ENCODE assay signal across 8 mouse cellular contexts in genomic region chr5:137631591-137631990, GRCm38 (mm10). TPM values are rescaled to one million over a fixed set of nuclear protein-coding genes. Genes with fewer than 3 reads are reported as not detected.
DNase-seq lines count a peak whose midpoint lies in the region; ATAC-seq and TF ChIP-seq lines count a peak whose summit lies in the region.

No protein-coding gene starts in this region.

- DNase-seq in kidney, adult 2 months, result no peak
- no peak for DNase-seq in kidney, postnatal 10 days
- DNase-seq in ES-E14 (ENCODE audit: low read depth, low spot score), result no peak
- no peak for DNase-seq in hindbrain, embryonic 11.5 days (ENCODE audit: low spot score)
- no peak for DNase-seq in thymus, postnatal 4 days
- no peak for DNase-seq in urinary bladder, postnatal 36 days (ENCODE audit: low spot score in 2 of 2)
- no peak for DNase-seq in urinary bladder, adult 18-20 months (ENCODE audit: low spot score in 2 of 2)

- peak overlapping the region; percentile 50; the same call in 1 of the 2 replicates for H3K9ac ChIP-seq in ES-E14 (ENCODE audit: insufficient read depth, low read depth, low read length, poor library complexity, severe bottlenecking)
- no peak overlapping the region; the same call in 1 of the 2 replicates for H3K9ac ChIP-seq in hindbrain, embryonic 11.5 days (ENCODE audit: low read depth, low read length)

- H3K4me2 ChIP-seq in hindbrain, embryonic 11.5 days (replicated peaks; ENCODE audit: low read depth, low read length), result peak overlapping the region; percentile 80; the same call in 1 of the 2 replicates

- no peak for TF ChIP-seq CTCF in kidney, adult 2 months (conservative IDR thresholded peaks at IDR 0.05; ENCODE audit: insufficient read depth, insufficient read length, low read depth, low read length)

- peak overlapping the region; percentile 40 for H3K4me3 ChIP-seq in kidney, adult 2 months (ENCODE audit: insufficient read depth, low read depth, low read length)
- H3K4me3 ChIP-seq in ES-E14 (ENCODE audit: insufficient read depth in 1 of 2, low read depth in 1 of 2, low read length in 2 of 2, poor library complexity in 1 of 2, severe bottlenecking in 1 of 2), result peak overlapping the region; percentile 97 to 99; a peak in 3 of 4 replicates
- no peak overlapping the region for H3K4me3 ChIP-seq in hindbrain, embryonic 11.5 days (ENCODE audit: low read depth, low read length)
- H3K4me3 ChIP-seq in macrophage (ENCODE audit: inconsistent target), result peak overlapping the region; percentile 98

- TF ChIP-seq POLR2A in kidney, adult 2 months (IDR thresholded peaks at IDR 0.05; ENCODE audit: low read depth, low read length), result no peak

- no peaks in the 10 kb centered on the region for H3K27me3 ChIP-seq in kidney, adult 2 months (replicated peaks; ENCODE audit: control insufficient read depth, insufficient read depth, low read length)
- no peaks in the 10 kb centered on the region for H3K27me3 ChIP-seq in hindbrain, embryonic 11.5 days (ENCODE audit: control insufficient read depth, insufficient read depth, low read length)

- no peaks in the 10 kb centered on the region for H3K36me3 ChIP-seq in kidney, adult 2 months (ENCODE audit: control insufficient read depth, insufficient read depth, low read length)
- peaks cover 21% of the 10 kb centered on the region for H3K36me3 ChIP-seq in ES-E14 (ENCODE audit: control insufficient read depth, insufficient read depth, low read length, poor library complexity, severe bottlenecking)
- peaks cover 2% of the 10 kb centered on the region for H3K36me3 ChIP-seq in hindbrain, embryonic 11.5 days (ENCODE audit: control insufficient read depth, insufficient read depth, low read length)
- H3K36me3 ChIP-seq in macrophage (ENCODE audit: inconsistent target), result peaks cover 33% of the 10 kb centered on the region

- H3K79me2 ChIP-seq in macrophage (ENCODE audit: inconsistent target), result peaks cover 68% of the 10 kb centered on the region

- 46% methylated on average over 4 of the region's 4 CpGs for WGBS in kidney, adult 2 months
- WGBS in hindbrain, embryonic 11.5 days, result 67% methylated on average over 4 of the region's 4 CpGs
- WGBS in macrophage (ENCODE audit: missing documents), result 0% methylated on average over 4 of the region's 4 CpGs

- H3K27ac ChIP-seq in kidney, adult 2 months (ENCODE audit: insufficient read depth, low read depth, low read length), result peak overlapping the region; percentile 93
- H3K27ac ChIP-seq in ES-E14 (ENCODE audit: insufficient read depth, low read depth, low read length, poor library complexity, severe bottlenecking), result peak overlapping the region; percentile 86
- H3K27ac ChIP-seq in hindbrain, embryonic 11.5 days (ENCODE audit: low read depth, low read length), result peak overlapping the region; percentile 60; the same call in 1 of the 2 replicates
- peak overlapping the region; percentile 100 for H3K27ac ChIP-seq in macrophage

- peaks cover 18% of the 10 kb centered on the region for H3K4me1 ChIP-seq in kidney, adult 2 months (ENCODE audit: control insufficient read depth, insufficient read depth, low read length)
- peaks cover 2 to 23% of the 10 kb centered on the region in 2 experiments; a peak in 3 of 4 replicates for H3K4me1 ChIP-seq in ES-E14 (ENCODE audit: control insufficient read depth in 2 of 2, insufficient read depth in 2 of 2, low read length in 2 of 2, poor library complexity in 1 of 2)
- peaks cover 16% of the 10 kb centered on the region for H3K4me1 ChIP-seq in hindbrain, embryonic 11.5 days (replicated peaks; ENCODE audit: control insufficient read depth, insufficient read depth, low read length)

- ATAC-seq in hindbrain, embryonic 11.5 days (ENCODE audit: low FRiP score), result no peak

- in situ Hi-C loops in ES-E14 (cut with MboI; ENCODE audit: low sequenced_read_pairs in 2 of 2, unreplicated experiment in 2 of 2), result no loop called here

- no peaks in the 10 kb centered on the region for H3K9me3 ChIP-seq in ES-E14 (ENCODE audit: control insufficient read depth, insufficient read depth, low read depth, low read length)
- H3K9me3 ChIP-seq in hindbrain, embryonic 11.5 days (ENCODE audit: control insufficient read depth, low read length), result no peaks in the 10 kb centered on the region

TF ChIP-seq in ES-E14, 5 proteins besides CTCF, POLR2A, EP300 and RAD21:
- TF ChIP-seq ZNF384 (IDR thresholded peaks at IDR 0.05; ENCODE audit: low read depth, low read length), result no peak
- no peak for TF ChIP-seq ZC3H11A (IDR thresholded peaks at IDR 0.05; ENCODE audit: borderline replicate concordance, low read depth, low read length)

RNA-seq across cellular contexts. Expression of gene Gm20605, which starts 2.6 kb away (rescaled TPM):
- 12.2 and 19.8 TPM in 2 replicates for polyA plus RNA-seq in kidney, adult 2 months (2012; rRNA removed)
- 7.8 and 13.6 TPM in 2 replicates for total RNA-seq in ES-E14 (2012; rRNA removed)
- polyA plus RNA-seq in hindbrain, embryonic 11.5 days (2014; fragmentation: Nextera tagmentation; extraction: Ambion mirVana), result 5.0 and 6.3 TPM in 2 replicates
- 100 to 1,000 TPM in 18 of 26 experiments, 10 to 100 TPM in 8; 40.1 to 196 (median 131) TPM for total RNA-seq in macrophage (2018; cell fraction: chromatin; rRNA removed)
- 10 to 100 TPM in 5 of 26 experiments, 1 to 10 TPM in 18, under 1 TPM in 3; 0.65 to 15.9 (median 4.3) TPM for total RNA-seq in macrophage (2018; cell fraction: cytosol; rRNA removed)
- 100 to 1,000 TPM in 8 of 26 experiments, 10 to 100 TPM in 18; 27.9 to 148 (median 83.5) TPM for total RNA-seq in macrophage (2018; cell fraction: nucleus; rRNA removed)
- polyA plus RNA-seq in macrophage (2018), result 4.9 to 17.8 TPM (median 5.5 TPM) in 3 replicates

RNA-seq across cellular contexts. Expression of gene Lrch4, which starts 2.7 kb away (rescaled TPM):
- polyA plus RNA-seq in kidney, adult 2 months (2012; rRNA removed), result 39.4 and 45.5 TPM in 2 replicates
- total RNA-seq in ES-E14 (2012; rRNA removed), result 12.7 and 23.0 TPM in 2 replicates
- polyA plus RNA-seq in hindbrain, embryonic 11.5 days (2014; fragmentation: Nextera tagmentation; extraction: Ambion mirVana), result 25.9 and 28.5 TPM in 2 replicates
- total RNA-seq in macrophage (2018; cell fraction: chromatin; rRNA removed), result 100 to 1,000 TPM; 167 to 732 (median 499) TPM
- 100 to 1,000 TPM in 19 of 26 experiments, 10 to 100 TPM in 7; 63.8 to 148 (median 112) TPM for total RNA-seq in macrophage (2018; cell fraction: cytosol; rRNA removed)
- total RNA-seq in macrophage (2018; cell fraction: nucleus; rRNA removed), result 100 to 1,000 TPM; 111 to 438 (median 231) TPM
- 51.6 to 108 TPM (median 60.3 TPM) in 3 replicates for polyA plus RNA-seq in macrophage (2018)

RNA-seq across cellular contexts. Expression of gene Fbxo24, which starts 2.8 kb away (rescaled TPM):
- polyA plus RNA-seq in kidney, adult 2 months (2012; rRNA removed), result 0.20 and 0.41 TPM in 2 replicates
- total RNA-seq in ES-E14 (2012; rRNA removed), result 1.1 and 2.2 TPM in 2 replicates
- 0.15 and 0.27 TPM in 2 replicates for polyA plus RNA-seq in hindbrain, embryonic 11.5 days (2014; fragmentation: Nextera tagmentation; extraction: Ambion mirVana)
- under 1 TPM in 16 of 26 experiments, not detected in 10; 0.21 to 0.96 (median 0.40) TPM for total RNA-seq in macrophage (2018; cell fraction: chromatin; rRNA removed)
- under 1 TPM in 9 of 26 experiments, not detected in 17; 0.03 to 0.16 (median 0.09) TPM for total RNA-seq in macrophage (2018; cell fraction: cytosol; rRNA removed)
- under 1 TPM in 12 of 26 experiments, not detected in 14; 0.22 to 0.54 (median 0.39) TPM for total RNA-seq in macrophage (2018; cell fraction: nucleus; rRNA removed)
- 0.09 TPM in 1 of 3 replicates, not detected in the others for polyA plus RNA-seq in macrophage (2018)

RNA-seq across cellular contexts. Expression of gene Sap25, which starts 9.5 kb away (rescaled TPM):
- 61.1 and 77.6 TPM in 2 replicates for polyA plus RNA-seq in kidney, adult 2 months (2012; rRNA removed)
- 12.0 and 24.0 TPM in 2 replicates for total RNA-seq in ES-E14 (2012; rRNA removed)
- 7.1 TPM in 2 replicates for polyA plus RNA-seq in hindbrain, embryonic 11.5 days (2014; fragmentation: Nextera tagmentation; extraction: Ambion mirVana)
- 100 to 1,000 TPM in 22 of 26 experiments, 10 to 100 TPM in 4; 38.5 to 287 (median 179) TPM for total RNA-seq in macrophage (2018; cell fraction: chromatin; rRNA removed)
- total RNA-seq in macrophage (2018; cell fraction: cytosol; rRNA removed), result 10 to 100 TPM in 4 of 26 experiments, 1 to 10 TPM in 16, under 1 TPM in 6; 0.51 to 14.8 (median 2.5) TPM
- 100 to 1,000 TPM in 22 of 26 experiments, 10 to 100 TPM in 4; 72.4 to 325 (median 151) TPM for total RNA-seq in macrophage (2018; cell fraction: nucleus; rRNA removed)
- 5.2 to 25.3 TPM (median 10.5 TPM) in 3 replicates for polyA plus RNA-seq in macrophage (2018)

RNA-seq across cellular contexts. Expression of gene Irs3, which starts 13.9 kb away (rescaled TPM):
- 4.2 and 4.4 TPM in 2 replicates for polyA plus RNA-seq in kidney, adult 2 months (2012; rRNA removed)
- 0.85 and 1.5 TPM in 2 replicates for total RNA-seq in ES-E14 (2012; rRNA removed)
- 0.22 and 0.38 TPM in 2 replicates for polyA plus RNA-seq in hindbrain, embryonic 11.5 days (2014; fragmentation: Nextera tagmentation; extraction: Ambion mirVana)
- total RNA-seq in macrophage (2018; cell fraction: chromatin; rRNA removed), result not detected
- total RNA-seq in macrophage (2018; cell fraction: cytosol; rRNA removed), result under 1 TPM in 13 of 26 experiments, not detected in 13; 0.05 to 0.11 (median 0.09) TPM
- total RNA-seq in macrophage (2018; cell fraction: nucleus; rRNA removed), result under 1 TPM in 2 of 26 experiments, not detected in 24; 0.23 to 0.99 TPM
- polyA plus RNA-seq in macrophage (2018), result 0.09 TPM in 1 of 3 replicates, not detected in the others
